Mouse (Mus musculus): ENCODE results near the gene Polr3b. TPM values are rescaled to one million over a fixed set of nuclear protein-coding genes. Genes with fewer than 3 reads are reported as not detected.

Polr3b gene
- polyA plus RNA-seq, 1 experiment: 3.2 TPM

- TF ChIP-seq FLI1 (IDR thresholded peaks at IDR 0.05; ENCODE audit: low read length) (no peak), GATA1 (IDR thresholded peaks at IDR 0.05; ENCODE audit: borderline replicate concordance, low read length) (no peak)
- Histone ChIP-seq H3K9me3 (no peaks in the 10 kb centered on the region), H3K36me3 (replicated peaks; ENCODE audit: low read length) (peaks cover 78% of the 10 kb centered on the region), H3K4me3 (replicated peaks) (no peak overlapping the region), H3K27me3 (replicated peaks) (peaks cover 8% of the 10 kb centered on the region), H3K4me1 (peaks cover 43% of the 10 kb centered on the region)
These were observed 11.8 kb upstream of the Polr3b start for GRCm38 (mm10) chr10:84610324-84610723.

- H3K9me3 ChIP-seq: no peaks in the 10 kb centered on the region
- peaks cover 43% of the 10 kb centered on the region for H3K4me1 ChIP-seq
- peaks cover 74% of the 10 kb centered on the region for H3K36me3 ChIP-seq (replicated peaks; ENCODE audit: low read length)
- no peak overlapping the region for H3K4me3 ChIP-seq (replicated peaks)
- H3K27me3 ChIP-seq (replicated peaks): peaks cover 6% of the 10 kb centered on the region
- TF ChIP-seq FLI1 (IDR thresholded peaks at IDR 0.05; ENCODE audit: low read length) (no peak), GATA1 (IDR thresholded peaks at IDR 0.05; ENCODE audit: borderline replicate concordance, low read length) (no peak)
These were observed 11.3 kb upstream of the Polr3b start for GRCm38 (mm10) chr10:84610783-84611182.

GRCm38 (mm10) chr10:84611664-84612063 lies 10.4 kb upstream of the Polr3b start:
- Histone ChIP-seq H3K9me3 (no peaks in the 10 kb centered on the region), H3K36me3 (replicated peaks; ENCODE audit: low read length) (peaks cover 71% of the 10 kb centered on the region), H3K4me1 (peaks cover 44% of the 10 kb centered on the region), H3K27me3 (replicated peaks) (peaks cover 3% of the 10 kb centered on the region), H3K4me3 (replicated peaks) (no peak overlapping the region)
- TF ChIP-seq FLI1 (IDR thresholded peaks at IDR 0.05; ENCODE audit: low read length) (no peak), GATA1 (IDR thresholded peaks at IDR 0.05; ENCODE audit: borderline replicate concordance, low read length) (no peak)

- H3K27me3 ChIP-seq (replicated peaks): peaks cover 2% of the 10 kb centered on the region
- H3K4me3 ChIP-seq (replicated peaks): peak overlapping the region; percentile 13
- no peaks in the 10 kb centered on the region for H3K9me3 ChIP-seq
- H3K4me1 ChIP-seq: peaks cover 44% of the 10 kb centered on the region
- TF ChIP-seq GATA1 (IDR thresholded peaks at IDR 0.05; ENCODE audit: borderline replicate concordance, low read length) (no peak), FLI1 (IDR thresholded peaks at IDR 0.05; ENCODE audit: low read length) (no peak)
- peaks cover 69% of the 10 kb centered on the region for H3K36me3 ChIP-seq (replicated peaks; ENCODE audit: low read length)
These were observed 9.8 kb upstream of the Polr3b start for GRCm38 (mm10) chr10:84612281-84612680.

- H3K36me3 ChIP-seq (replicated peaks; ENCODE audit: low read length): peaks cover 58% of the 10 kb centered on the region
- H3K9me3 ChIP-seq: no peaks in the 10 kb centered on the region
- H3K4me3 ChIP-seq (replicated peaks): no peak overlapping the region
- peaks cover 2% of the 10 kb centered on the region for H3K27me3 ChIP-seq (replicated peaks)
- TF ChIP-seq GATA1 (IDR thresholded peaks at IDR 0.05; ENCODE audit: borderline replicate concordance, low read length): no peak
- TF ChIP-seq FLI1 (IDR thresholded peaks at IDR 0.05; ENCODE audit: low read length): no peak
- H3K4me1 ChIP-seq: peaks cover 44% of the 10 kb centered on the region
These were observed 8.7 kb upstream of the Polr3b start for GRCm38 (mm10) chr10:84613366-84613765.

GRCm38 (mm10) chr10:84615076-84615475 lies 7.0 kb upstream of the Polr3b start:
- no peak overlapping the region for H3K4me3 ChIP-seq (replicated peaks)
- H3K36me3 ChIP-seq (replicated peaks; ENCODE audit: low read length): peaks cover 41% of the 10 kb centered on the region
- H3K4me1 ChIP-seq: peaks cover 44% of the 10 kb centered on the region
- no peaks in the 10 kb centered on the region for H3K9me3 ChIP-seq
- no peaks in the 10 kb centered on the region for H3K27me3 ChIP-seq (replicated peaks)
- no peak for TF ChIP-seq GATA1 (IDR thresholded peaks at IDR 0.05; ENCODE audit: borderline replicate concordance, low read length)
- TF ChIP-seq FLI1 (IDR thresholded peaks at IDR 0.05; ENCODE audit: low read length): no peak

- Histone ChIP-seq H3K36me3 (replicated peaks; ENCODE audit: low read length) (peaks cover 73% of the 10 kb centered on the region), H3K9me3 (no peaks in the 10 kb centered on the region)
These were observed 9.1 kb downstream of the Polr3b start for GRCm38 (mm10) chr10:84631182-84631581.

GRCm38 (mm10) chr10:84632005-84632404 lies 9.9 kb downstream of the Polr3b start:
- Histone ChIP-seq H3K4me1 (peaks cover 19% of the 10 kb centered on the region), H3K4me3 (replicated peaks) (peak overlapping the region; percentile 34), H3K9me3 (no peaks in the 10 kb centered on the region), H3K27me3 (replicated peaks) (no peaks in the 10 kb centered on the region), H3K36me3 (replicated peaks; ENCODE audit: low read length) (peaks cover 80% of the 10 kb centered on the region)
- TF ChIP-seq FLI1 (IDR thresholded peaks at IDR 0.05; ENCODE audit: low read length): no peak
- no peak for TF ChIP-seq GATA1 (IDR thresholded peaks at IDR 0.05; ENCODE audit: borderline replicate concordance, low read length)

More at GRCm38 (mm10) chr10:84631182-84631581, 9.1 kb downstream of the Polr3b start:
- no peak overlapping the region for H3K4me3 ChIP-seq (replicated peaks)
- H3K27me3 ChIP-seq (replicated peaks): no peaks in the 10 kb centered on the region
- peaks cover 24% of the 10 kb centered on the region for H3K4me1 ChIP-seq
- no peak for TF ChIP-seq GATA1 (IDR thresholded peaks at IDR 0.05; ENCODE audit: borderline replicate concordance, low read length)
- no peak for TF ChIP-seq FLI1 (IDR thresholded peaks at IDR 0.05; ENCODE audit: low read length)

- Histone ChIP-seq H3K4me1 (peaks cover 10% of the 10 kb centered on the region), H3K36me3 (replicated peaks; ENCODE audit: low read length) (peaks cover 88% of the 10 kb centered on the region), H3K27me3 (replicated peaks) (no peaks in the 10 kb centered on the region), H3K4me3 (replicated peaks) (no peak overlapping the region), H3K9me3 (no peaks in the 10 kb centered on the region)
- TF ChIP-seq FLI1 (IDR thresholded peaks at IDR 0.05; ENCODE audit: low read length): no peak
- TF ChIP-seq GATA1 (IDR thresholded peaks at IDR 0.05; ENCODE audit: borderline replicate concordance, low read length): no peak
These were observed 14.6 kb downstream of the Polr3b start for GRCm38 (mm10) chr10:84636656-84637055.

GRCm38 (mm10) chr10:84638382-84638781 lies 16.3 kb downstream of the Polr3b start:
- H3K4me1 ChIP-seq: peaks cover 3% of the 10 kb centered on the region; the same call in 1 of the 2 replicates
- H3K9me3 ChIP-seq: no peaks in the 10 kb centered on the region
- H3K4me3 ChIP-seq (replicated peaks): no peak overlapping the region
- H3K27me3 ChIP-seq (replicated peaks): no peaks in the 10 kb centered on the region
- no peak for TF ChIP-seq FLI1 (IDR thresholded peaks at IDR 0.05; ENCODE audit: low read length)
- TF ChIP-seq GATA1 (IDR thresholded peaks at IDR 0.05; ENCODE audit: borderline replicate concordance, low read length): no peak
- H3K36me3 ChIP-seq (replicated peaks; ENCODE audit: low read length): peaks cover 83% of the 10 kb centered on the region

Data from megakaryocyte, embryonic 14.5 days (primary cell).